Mouse (Mus musculus) MEL (cell line): Measurements from ENCODE around the gene Rgcc. TPM values are rescaled to one million over a fixed set of nuclear protein-coding genes. Genes with fewer than 3 reads are reported as not detected.

Experiments used
- DNase-seq: peaks from one replicate; pipeline ENCODE4 v3.0.0; 2011; ENCODE audit warnings: low read depth, low spot score
- H3K27ac ChIP-seq: 2 replicates; pipeline ENCODE4 v1.5.1; 2012; ENCODE audit warnings: low read depth, mild to moderate bottlenecking, control low read depth, low read length, moderate library complexity; ENCODE audit not compliant: control insufficient read depth
- H3K27me3 ChIP-seq, 2 experiments: fragments of 150-350 bp in 1 of 2; sonication (generic) in 1 of 2; 2 replicates each; pipeline ENCODE4 v1.6.1; 2012; ENCODE audit warnings: low read length in 2 of 2, mild to moderate bottlenecking in 2 of 2, improper control_type of control experiment in 1 of 2, moderate library complexity in 1 of 2; ENCODE audit not compliant: insufficient read depth in 2 of 2, control insufficient read depth in 1 of 2
- H3K36me3 ChIP-seq, 2 experiments: 2 replicates each; pipeline ENCODE4 v1.6.1; 2012 to 2014; ENCODE audit warnings: low read length in 2 of 2, improper control_type of control experiment in 1 of 2, inconsistent platforms in 1 of 2, mild to moderate bottlenecking in 1 of 2; ENCODE audit not compliant: insufficient read depth in 2 of 2, control insufficient read depth in 1 of 2
- H3K4me1 ChIP-seq, 2 experiments: fragments of 150-350 bp in 1 of 2; sonication (generic) in 1 of 2; 2 replicates each; pipeline ENCODE4 v1.6.1; 2012; ENCODE audit warnings: low read length in 2 of 2, improper control_type of control experiment in 1 of 2, mild to moderate bottlenecking in 1 of 2; ENCODE audit not compliant: insufficient read depth in 2 of 2, control insufficient read depth in 1 of 2
- H3K4me3 ChIP-seq, 2 experiments: fragments of 150-350 bp in 1 of 2; sonication (generic) in 1 of 2; 2 replicates each; pipeline ENCODE4 v1.5.1; 2012; ENCODE audit warnings: low read depth in 2 of 2, low read length in 2 of 2, mild to moderate bottlenecking in 2 of 2, moderate library complexity in 2 of 2, control low read depth in 1 of 2, improper control_type of control experiment in 1 of 2; ENCODE audit not compliant: control insufficient read depth in 1 of 2, insufficient read depth in 1 of 2
- H3K79me2 ChIP-seq: 2 replicates; pipeline ENCODE4 v1.6.1; 2012; ENCODE audit warnings: mild to moderate bottlenecking, low read length, moderate library complexity; ENCODE audit not compliant: control insufficient read depth, poor library complexity, insufficient read depth
- H3K9ac ChIP-seq: 2 replicates; pipeline ENCODE4 v1.6.1; 2012; ENCODE audit warnings: low read depth, mild to moderate bottlenecking, control low read depth, low read length, moderate library complexity; ENCODE audit not compliant: control insufficient read depth, poor library complexity, severe bottlenecking
- H3K9me3 ChIP-seq: fragments of 150-350 bp; sonication (generic); replicated peaks from 2 replicates; pipeline ENCODE4 v1.6.1; 2012; ENCODE audit warnings: mild to moderate bottlenecking, low read length, improper control_type of control experiment, moderate library complexity; ENCODE audit not compliant: insufficient read depth
- CHD2 ChIP-seq: IDR thresholded peaks from 2 replicates; pipeline ENCODE4 v1.6.1; 2011; ENCODE audit warnings: low read length, improper control_type of control experiment
- CTCF ChIP-seq, 3 experiments: IDR thresholded peaks in 2 of 3; conservative IDR thresholded peaks in 1 of 3; 2 replicates each; pipeline ENCODE4 v1.5.1; 2011 to 2012; ENCODE audit warnings: low read length in 3 of 3, low read depth in 2 of 3, mild to moderate bottlenecking in 2 of 3, improper control_type of control experiment in 1 of 3, inconsistent platforms in 1 of 3, mixed read lengths in 1 of 3, moderate library complexity in 1 of 3; ENCODE audit not compliant: control insufficient read depth in 1 of 3, insufficient read depth in 1 of 3, poor library complexity in 1 of 3, severe bottlenecking in 1 of 3
- E2F4 ChIP-seq: IDR thresholded peaks from 2 replicates; pipeline ENCODE4 v1.6.1; 2011; ENCODE audit warnings: low read depth, low read length, improper control_type of control experiment, borderline replicate concordance
- EP300 ChIP-seq, 2 experiments: IDR thresholded peaks; 2 replicates each; pipeline ENCODE4 v1.6.1; 2011; ENCODE audit warnings: improper control_type of control experiment in 2 of 2, low read length in 2 of 2, low read depth in 1 of 2, mild to moderate bottlenecking in 1 of 2
- ETS1 ChIP-seq: IDR thresholded peaks from 2 replicates; pipeline ENCODE4 v1.6.1; 2012; ENCODE audit warnings: low read depth, mild to moderate bottlenecking, inconsistent platforms, low read length, improper control_type of control experiment, moderate library complexity
- GATA1 ChIP-seq: IDR thresholded peaks from 2 replicates; pipeline ENCODE4 v1.6.1; 2011; ENCODE audit warnings: low read depth, low read length, improper control_type of control experiment
- HCFC1 ChIP-seq: IDR thresholded peaks from 2 replicates; pipeline ENCODE4 v1.6.1; 2012; ENCODE audit warnings: low read depth, mild to moderate bottlenecking, inconsistent platforms, low read length, improper control_type of control experiment, moderate library complexity
- KAT2A ChIP-seq: conservative IDR thresholded peaks from 2 replicates; pipeline ENCODE4 v1.6.1; 2012; ENCODE audit warnings: low read depth, low read length, improper control_type of control experiment, inconsistent platforms
- MEF2A ChIP-seq: IDR thresholded peaks from 2 replicates; pipeline ENCODE4 v1.6.1; 2014; ENCODE audit warnings: low read depth, mild to moderate bottlenecking, inconsistent platforms, low read length, improper control_type of control experiment; ENCODE audit not compliant: poor library complexity, insufficient replicate concordance, severe bottlenecking; ENCODE audit errors: extremely low read depth
- MYB ChIP-seq: IDR thresholded peaks from 2 replicates; pipeline ENCODE4 v1.6.1; 2011; ENCODE audit warnings: mild to moderate bottlenecking, low read depth, low read length, improper control_type of control experiment
- POLR2A ChIP-seq, 2 experiments: IDR thresholded peaks; 2 replicates each; pipeline ENCODE4 v1.6.1; 2011 to 2012; ENCODE audit warnings: low read length in 2 of 2, mild to moderate bottlenecking in 2 of 2, control low read depth in 1 of 2, improper control_type of control experiment in 1 of 2, low read depth in 1 of 2, moderate library complexity in 1 of 2; ENCODE audit not compliant: control insufficient read depth in 1 of 2, insufficient read depth in 1 of 2, poor library complexity in 1 of 2
- POLR2AphosphoS2 ChIP-seq: IDR thresholded peaks from 2 replicates; pipeline ENCODE4 v1.6.1; 2011; ENCODE audit warnings: low read length, improper control_type of control experiment
- RAD21 ChIP-seq: IDR thresholded peaks from 2 replicates; pipeline ENCODE4 v1.6.1; 2011; ENCODE audit warnings: mild to moderate bottlenecking, low read depth, low read length, improper control_type of control experiment
- RCOR1 ChIP-seq: IDR thresholded peaks from 2 replicates; pipeline ENCODE4 v1.6.1; 2012; ENCODE audit warnings: low read depth, mild to moderate bottlenecking, inconsistent platforms, low read length, improper control_type of control experiment
- TAL1 ChIP-seq: IDR thresholded peaks from 2 replicates; pipeline ENCODE4 v1.6.1; 2012; ENCODE audit warnings: mild to moderate bottlenecking, inconsistent platforms, low read length, moderate library complexity, mixed read lengths
- TCF12 ChIP-seq: IDR thresholded peaks from 2 replicates; pipeline ENCODE4 v1.6.1; 2014; ENCODE audit warnings: low read depth, mild to moderate bottlenecking, inconsistent platforms, low read length, improper control_type of control experiment, moderate library complexity
- UBTF ChIP-seq: IDR thresholded peaks from 2 replicates; pipeline ENCODE4 v1.6.1; 2012; ENCODE audit warnings: low read depth, mild to moderate bottlenecking, inconsistent platforms, low read length, improper control_type of control experiment, moderate library complexity, borderline replicate concordance; ENCODE audit not compliant: insufficient read depth
- USF2 ChIP-seq, 2 experiments: IDR thresholded peaks; 2 replicates each; pipeline ENCODE4 v1.6.1; 2011 to 2012; ENCODE audit warnings: improper control_type of control experiment in 2 of 2, low read length in 2 of 2, borderline replicate concordance in 1 of 2, inconsistent platforms in 1 of 2, low read depth in 1 of 2, mild to moderate bottlenecking in 1 of 2; ENCODE audit not compliant: insufficient read depth in 1 of 2
- ZC3H11A ChIP-seq: IDR thresholded peaks from 2 replicates; pipeline ENCODE4 v1.6.1; 2012; ENCODE audit warnings: low read depth, mild to moderate bottlenecking, inconsistent platforms, low read length, improper control_type of control experiment
- ZMIZ1 ChIP-seq: IDR thresholded peaks from 2 replicates; pipeline ENCODE4 v1.6.1; 2012; ENCODE audit warnings: low read depth, mild to moderate bottlenecking, inconsistent platforms, low read length, improper control_type of control experiment, moderate library complexity
- ZNF384 ChIP-seq: IDR thresholded peaks from 2 replicates; pipeline ENCODE4 v1.6.1; 2012; ENCODE audit warnings: low read depth, mild to moderate bottlenecking, inconsistent platforms, low read length, improper control_type of control experiment
- polyA plus RNA-seq, 2 experiments: library from polyadenylated mRNA; stranded (reverse) in 1 of 2; unstranded in 1 of 2; fragments of >175 nt in 1 of 2; fragments of >200 nt in 1 of 2; gene quantifications; 2 replicates each; pipeline versions ENCODE4 v1.2.1 to v1.2.4; 2012; ENCODE audit warnings: low replicate concordance in 2 of 2, low read depth in 1 of 2; ENCODE audit not compliant: insufficient read length in 2 of 2, insufficient read depth in 1 of 2, missing spikeins in 1 of 2
- total RNA-seq: library from RNA; depleted of rRNA; stranded (reverse); fragments of 300-350 nt; gene quantifications from 2 replicates; pipeline ENCODE4 v1.2.3, GENCODE M21; 2012

Gene Rgcc
- total and polyA plus RNA-seq, 3 experiments = 1.2 to 1.8 TPM; not detected in 1

DNA sequence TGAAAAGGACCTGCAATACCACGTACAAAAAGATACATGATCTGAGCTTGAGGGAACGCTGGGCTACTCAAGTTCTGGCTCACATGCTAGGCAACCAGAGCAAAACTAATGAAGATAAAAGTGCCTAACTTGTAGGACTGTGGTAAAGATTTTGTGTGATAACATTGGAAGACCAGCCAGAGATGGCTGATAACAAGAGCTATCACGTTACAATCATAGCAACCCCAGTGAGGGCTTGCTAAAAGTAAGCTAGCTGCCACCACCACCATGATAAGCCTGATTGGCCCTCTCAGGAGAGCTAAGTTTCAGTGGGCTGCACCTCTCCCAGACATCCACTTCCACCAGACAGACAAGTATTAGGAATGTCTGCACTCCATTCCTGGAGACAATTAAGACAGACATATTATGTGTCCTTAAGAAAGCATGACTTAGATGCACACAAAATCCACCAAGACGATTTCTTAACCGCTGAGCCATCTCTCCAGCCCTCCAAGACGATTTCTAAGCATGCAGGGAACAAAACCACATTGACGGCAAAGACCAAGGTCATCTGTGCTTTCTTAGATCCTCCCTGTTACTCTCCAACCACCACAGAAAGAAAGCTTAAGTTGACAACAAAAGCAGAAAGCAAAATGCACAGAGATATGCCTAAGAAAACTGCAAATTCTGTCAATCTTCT is 3.0 kb downstream of the Rgcc start:
- DNase-seq = no peak
- Histone ChIP-seq H3K9me3 (no peaks in the 10 kb centered on the region), H3K9ac (no peak overlapping the region), H3K27me3 (no peaks in the 10 kb centered on the region), H3K4me1 (peaks cover 15 to 61% of the 10 kb centered on the region in 2 experiments), H3K4me3 (no peak overlapping the region), H3K36me3 (peaks cover 0 to 31% of the 10 kb centered on the region in 2 experiments; a peak in 2 of 4 replicates), H3K79me2 (no peaks in the 10 kb centered on the region), H3K27ac (no peak overlapping the region)
- TF ChIP-seq ZMIZ1 = no peak
- peak; percentile 26; the same call in 1 of the 2 replicates for TF ChIP-seq GATA1

DNA sequence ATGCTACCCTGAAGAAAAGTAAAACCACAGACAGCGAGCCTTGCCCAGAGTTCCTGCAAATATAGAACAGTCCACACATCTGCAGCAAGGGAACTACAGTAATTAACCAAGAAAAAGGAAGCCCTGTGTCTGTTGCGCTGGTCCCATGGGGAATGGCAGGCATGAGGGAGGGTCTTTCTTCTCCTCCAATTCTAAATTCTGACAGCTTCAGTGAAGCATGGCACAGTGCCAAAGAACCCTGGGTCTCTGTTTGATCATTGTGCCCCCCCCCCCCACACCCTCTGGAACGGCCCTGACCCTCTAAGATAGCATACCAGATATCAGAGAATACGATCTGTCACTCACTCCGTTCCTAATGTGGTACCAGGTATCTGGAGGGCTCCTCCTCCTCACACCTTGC is 4.6 kb downstream of the Rgcc start:
- Histone ChIP-seq H3K79me2 (no peaks in the 10 kb centered on the region), H3K9ac (no peak overlapping the region), H3K4me3 (no peak overlapping the region), H3K27me3 (no peaks in the 10 kb centered on the region), H3K36me3 (peaks cover 0 to 28% of the 10 kb centered on the region in 2 experiments; a peak in 2 of 4 replicates), H3K4me1 (peaks cover 12 to 51% of the 10 kb centered on the region in 2 experiments), H3K9me3 (no peaks in the 10 kb centered on the region), H3K27ac (no peak overlapping the region)
- DNase-seq = no peak
- TF ChIP-seq POLR2AphosphoS2 (no peak), CTCF (IDR thresholded peaks at IDR 0.05 in 2 of 3, conservative IDR thresholded peaks at IDR 0.05 in 1 of 3; ENCODE audit: control insufficient read depth in 1 of 3, insufficient read depth in 1 of 3, low read depth in 2 of 3, low read length in 3 of 3, poor library complexity in 1 of 3, severe bottlenecking in 1 of 3) (no peak), RAD21 (no peak), MEF2A (no peak), ZC3H11A (no peak), HCFC1 (no peak), ZNF384 (no peak), GATA1 (no peak), E2F4 (no peak), CHD2 (no peak), POLR2A (IDR thresholded peaks at IDR 0.05; ENCODE audit: control insufficient read depth in 1 of 2, insufficient read depth in 1 of 2, low read depth in 1 of 2, low read length in 2 of 2, poor library complexity in 1 of 2) (no peak), KAT2A (no peak), MYB (no peak)

DNA sequence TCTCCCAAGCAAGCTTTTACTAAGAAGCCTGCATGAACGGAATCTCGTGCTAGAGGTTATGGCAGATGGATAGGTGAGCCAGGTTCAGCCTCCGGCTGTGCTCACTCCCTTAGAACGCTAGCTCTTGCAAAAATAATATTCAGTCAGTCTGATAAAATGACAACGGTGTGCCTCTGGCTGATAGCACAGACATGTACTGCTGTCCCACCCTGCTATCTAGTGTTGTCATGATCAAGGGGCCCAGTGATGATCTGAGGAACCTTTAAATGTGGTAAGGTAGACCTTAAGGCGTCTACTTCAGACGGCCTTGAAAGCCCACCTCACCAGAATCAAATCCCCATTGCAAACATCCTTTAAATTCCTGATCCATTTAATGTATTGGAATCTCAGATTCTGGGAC is 5.2 kb downstream of the Rgcc start:
- Histone ChIP-seq H3K36me3 (peaks cover 0 to 28% of the 10 kb centered on the region in 2 experiments; a peak in 2 of 4 replicates), H3K4me1 (peaks cover 14 to 49% of the 10 kb centered on the region in 2 experiments), H3K27me3 (no peaks in the 10 kb centered on the region), H3K27ac (no peak overlapping the region), H3K4me3 (peak overlapping the region; percentile 27 to 47), H3K9me3 (no peaks in the 10 kb centered on the region), H3K79me2 (no peaks in the 10 kb centered on the region), H3K9ac (peak overlapping the region; percentile 19; the same call in 1 of the 2 replicates)
- peak; percentile 54 for DNase-seq
- TF ChIP-seq GATA1 (peak; percentile 70), TAL1 (0 out of 2 replicates have a peak, but pooled peaks have one; percentile 24), RCOR1 (0 out of 2 replicates have a peak, but pooled peaks have one; percentile 36), TCF12 (peak; percentile 77), EP300 (IDR thresholded peaks at IDR 0.05; ENCODE audit: low read depth in 1 of 2, low read length in 2 of 2) (peak; percentile 71), USF2 (IDR thresholded peaks at IDR 0.05; ENCODE audit: borderline replicate concordance in 1 of 2, insufficient read depth in 1 of 2, low read depth in 1 of 2, low read length in 2 of 2) (no peak), UBTF (no peak), ETS1 (peak; percentile 65; the same call in 1 of the 2 replicates)
